Mouse (Mus musculus): ENCODE results near the gene Ppip5k1.

- no peak for TF ChIP-seq POLR2A (IDR thresholded peaks at IDR 0.05; ENCODE audit: low read depth, low read length)
- no peak for TF ChIP-seq CTCF (IDR thresholded peaks at IDR 0.05; ENCODE audit: borderline replicate concordance, insufficient read depth, low read length)
Measured at GRCm38 (mm10) chr2:121300036-121300435, 55.2 kb downstream of the Ppip5k1 start.
